Comparison of ENCODE assay signal across 16 mouse cellular contexts in genomic region chr13:90212390-90212789, GRCm38 (mm10).
"Had no signal": no experiment of that assay in that cellular context is flagged by ENCODE, and none has a peak within 500 bp of the region (broad histone marks: within the 10 kb centered on the region; RNA-seq: fewer than 3 reads in every experiment).

No protein-coding gene starts in this region.

- H3K9me3 ChIP-seq: neural tube, embryonic 12.5 days; neural tube, embryonic 13.5 days; neural tube, embryonic 15.5 days; stomach, embryonic 15.5 days had no signal

- H3K27ac ChIP-seq: neural tube, embryonic 12.5 days; neural tube, embryonic 13.5 days; neural tube, embryonic 15.5 days; stomach, embryonic 15.5 days; stomach, postnatal 0 days had no signal

- H3K4me1 ChIP-seq: neural tube, embryonic 12.5 days; neural tube, embryonic 13.5 days; neural tube, embryonic 15.5 days; stomach, embryonic 15.5 days had no signal

- H3K4me3 ChIP-seq: neural tube, embryonic 12.5 days; neural tube, embryonic 13.5 days; neural tube, embryonic 15.5 days; stomach, embryonic 15.5 days had no signal

- DNase-seq: retina, postnatal 1 day; right cerebral cortex, adult 18-20 months; right cerebral cortex, postnatal 14 days; right cerebral cortex, postnatal 25 days; right cerebral cortex, postnatal 4 days; spleen, adult 18-20 months; thymus, adult 18-20 months; thymus, adult 2 months; thymus, postnatal 14 days; thymus, postnatal 36 days; thymus, postnatal 4 days had no signal

- H3K9ac ChIP-seq: neural tube, embryonic 12.5 days; neural tube, embryonic 13.5 days; neural tube, embryonic 15.5 days; stomach, embryonic 15.5 days had no signal

- H3K36me3 ChIP-seq: neural tube, embryonic 12.5 days; neural tube, embryonic 13.5 days; neural tube, embryonic 15.5 days; stomach, embryonic 15.5 days had no signal

- H3K27me3 ChIP-seq: neural tube, embryonic 12.5 days; neural tube, embryonic 13.5 days; neural tube, embryonic 15.5 days; stomach, embryonic 15.5 days had no signal
